Comparison of ENCODE assay signal across 8 mouse cellular contexts in genomic region chr1:180194781-180195471, GRCm38 (mm10). TPM values are rescaled to one million over a fixed set of nuclear protein-coding genes. Genes with fewer than 3 reads are reported as not detected.
DNase-seq lines count a peak whose midpoint lies in the region; ATAC-seq and TF ChIP-seq lines count a peak whose summit lies in the region.

No protein-coding gene starts in this region.

- no peaks in the 10 kb centered on the region for H3K36me3 ChIP-seq in intestine, postnatal 0 days (ENCODE audit: control insufficient read depth, insufficient read depth)
- H3K36me3 ChIP-seq in liver, embryonic 15.5 days (replicated peaks): no peaks in the 10 kb centered on the region

- WGBS in intestine, postnatal 0 days: 11% methylated on average over 9 of the region's 9 CpGs
- 18% methylated on average over 9 of the region's 9 CpGs for WGBS in liver, embryonic 15.5 days (ENCODE audit: insufficient replicate concordance)

- DNase-seq in right cerebral cortex, postnatal 25 days: peak; percentile 23
- no peak for DNase-seq in right cerebral cortex, postnatal 36 days (ENCODE audit: low spot score in 2 of 2)
- DNase-seq in heart, adult 18-20 months: peak; percentile 75 to 79
- peak; percentile 54 for DNase-seq in naive thymus-derived CD4-positive, alpha-beta T cell, adult 2 months (ENCODE audit: low read depth)
- peak; percentile 61 for DNase-seq in thymus, postnatal 0 days (ENCODE audit: low spot score)

- H3K4me1 ChIP-seq in cortical plate, adult 2 months (ENCODE audit: control insufficient read depth, insufficient read depth, low read length): peaks cover 2% of the 10 kb centered on the region; the same call in 1 of the 2 replicates
- H3K4me1 ChIP-seq in intestine, postnatal 0 days (replicated peaks; ENCODE audit: control insufficient read depth, insufficient read depth, low read length): peaks cover 7% of the 10 kb centered on the region
- peaks cover 41% of the 10 kb centered on the region for H3K4me1 ChIP-seq in liver, embryonic 15.5 days (replicated peaks)

- H3K4me3 ChIP-seq in cortical plate, adult 2 months (ENCODE audit: insufficient read depth, low read length): peak overlapping the region; percentile 71
- H3K4me3 ChIP-seq in intestine, postnatal 0 days (ENCODE audit: low read depth, low read length): peak overlapping the region; percentile 68
- H3K4me3 ChIP-seq in liver, embryonic 15.5 days (replicated peaks): peak overlapping the region; percentile 76

- H3K27ac ChIP-seq in cortical plate, adult 2 months (ENCODE audit: insufficient read depth, low read length): no peak overlapping the region
- H3K27ac ChIP-seq in intestine, postnatal 0 days (ENCODE audit: low read depth, low read length): peak overlapping the region; percentile 70
- peak overlapping the region; percentile 74 for H3K27ac ChIP-seq in liver, embryonic 15.5 days (replicated peaks)

- no peak for TF ChIP-seq POLR2A in cortical plate, adult 2 months (IDR thresholded peaks at IDR 0.05; ENCODE audit: extremely low read depth, insufficient read depth, low read length)

- H3K9me3 ChIP-seq in intestine, postnatal 0 days (ENCODE audit: control insufficient read depth): no peaks in the 10 kb centered on the region
- no peaks in the 10 kb centered on the region for H3K9me3 ChIP-seq in liver, embryonic 15.5 days (replicated peaks)

- ATAC-seq in intestine, postnatal 0 days: peak; percentile 56
- peak; percentile 23 for ATAC-seq in liver, embryonic 15.5 days (ENCODE audit: insufficient read depth)

- no peak for TF ChIP-seq CTCF in cortical plate, adult 2 months (IDR thresholded peaks at IDR 0.05; ENCODE audit: extremely low read depth, insufficient read depth, low read length)
- no peak for TF ChIP-seq CTCF in intestine, postnatal 0 days (IDR thresholded peaks at IDR 0.05; ENCODE audit: low read depth)

- H3K27me3 ChIP-seq in intestine, postnatal 0 days (replicated peaks; ENCODE audit: control insufficient read depth, insufficient read depth, low read length): no peaks in the 10 kb centered on the region
- no peaks in the 10 kb centered on the region; the same call in 1 of the 2 replicates for H3K27me3 ChIP-seq in liver, embryonic 15.5 days

- H3K4me2 ChIP-seq in intestine, postnatal 0 days (replicated peaks; ENCODE audit: low read depth): peak overlapping the region; percentile 93
- peak overlapping the region; percentile 97 for H3K4me2 ChIP-seq in liver, embryonic 15.5 days

- peak overlapping the region; percentile 62 for H3K9ac ChIP-seq in intestine, postnatal 0 days (ENCODE audit: low read depth, low read length)
- peak overlapping the region; percentile 66 for H3K9ac ChIP-seq in liver, embryonic 15.5 days

RNA-seq across cellular contexts. Expression of gene Coq8a, which starts 4.5 kb away (rescaled TPM):
- polyA plus RNA-seq in cortical plate, adult 2 months (2012; rRNA removed): 35.9 and 42.9 TPM in 2 replicates
- total RNA-seq in heart, adult 18-20 months (2021): 1,000 to 10,000 TPM in 1 of 2 experiments, 100 to 1,000 TPM in 1; 974 to 1,043 TPM
- polyA plus RNA-seq in intestine, postnatal 0 days (2015; fragmentation: Nextera tagmentation; extraction: Ambion mirVana): 28.6 and 29.7 TPM in 2 replicates
- 25.3 and 27.0 TPM in 2 replicates for polyA plus RNA-seq in liver, embryonic 15.5 days (2015; fragmentation: Nextera tagmentation; extraction: Ambion mirVana)
- polyA plus RNA-seq in thymus, postnatal 0 days (2015; fragmentation: Nextera tagmentation; extraction: Ambion mirVana): 12.6 and 14.1 TPM in 2 replicates

Comparison
In these comparisons a context has a peak if more than half of its experiments do, and no peak if none do; other contexts are left out.
1. DNase-seq: peak in right cerebral cortex, postnatal 25 days (single experiment), heart, adult 18-20 months (2 of 2), naive thymus-derived CD4-positive, alpha-beta T cell, adult 2 months (single experiment) and thymus, postnatal 0 days (single experiment); none in right cerebral cortex, postnatal 36 days (0 of 2).
2. Peak in every context shown above with its lines, with median percentiles within 50 percentile points of each other: H3K4me3 ChIP-seq.